Mouse (Mus musculus) MEL (cell line): ENCODE results near the gene Pah. TPM values are rescaled to one million over a fixed set of nuclear protein-coding genes. Genes with fewer than 3 reads are reported as not detected.

ENCODE experiments used
- DNase-seq: peaks from one replicate; pipeline ENCODE4 v3.0.0; 2011; ENCODE audit warnings: low read depth, low spot score
- H3K27ac ChIP-seq: 2 replicates; pipeline ENCODE4 v1.5.1; 2012; ENCODE audit warnings: low read depth, mild to moderate bottlenecking, control low read depth, low read length, moderate library complexity; ENCODE audit not compliant: control insufficient read depth
- H3K27me3 ChIP-seq, 2 experiments: fragments of 150-350 bp in 1 of 2; sonication (generic) in 1 of 2; 2 replicates each; pipeline ENCODE4 v1.6.1; 2012; ENCODE audit warnings: low read length in 2 of 2, mild to moderate bottlenecking in 2 of 2, improper control_type of control experiment in 1 of 2, moderate library complexity in 1 of 2; ENCODE audit not compliant: insufficient read depth in 2 of 2, control insufficient read depth in 1 of 2
- H3K36me3 ChIP-seq, 2 experiments: 2 replicates each; pipeline ENCODE4 v1.6.1; 2012 to 2014; ENCODE audit warnings: low read length in 2 of 2, improper control_type of control experiment in 1 of 2, inconsistent platforms in 1 of 2, mild to moderate bottlenecking in 1 of 2; ENCODE audit not compliant: insufficient read depth in 2 of 2, control insufficient read depth in 1 of 2
- H3K4me1 ChIP-seq, 2 experiments: fragments of 150-350 bp in 1 of 2; sonication (generic) in 1 of 2; 2 replicates each; pipeline ENCODE4 v1.6.1; 2012; ENCODE audit warnings: low read length in 2 of 2, improper control_type of control experiment in 1 of 2, mild to moderate bottlenecking in 1 of 2; ENCODE audit not compliant: insufficient read depth in 2 of 2, control insufficient read depth in 1 of 2
- H3K4me3 ChIP-seq, 2 experiments: fragments of 150-350 bp in 1 of 2; sonication (generic) in 1 of 2; 2 replicates each; pipeline ENCODE4 v1.5.1; 2012; ENCODE audit warnings: low read depth in 2 of 2, low read length in 2 of 2, mild to moderate bottlenecking in 2 of 2, moderate library complexity in 2 of 2, control low read depth in 1 of 2, improper control_type of control experiment in 1 of 2; ENCODE audit not compliant: control insufficient read depth in 1 of 2, insufficient read depth in 1 of 2
- H3K79me2 ChIP-seq: 2 replicates; pipeline ENCODE4 v1.6.1; 2012; ENCODE audit warnings: mild to moderate bottlenecking, low read length, moderate library complexity; ENCODE audit not compliant: control insufficient read depth, poor library complexity, insufficient read depth
- H3K9ac ChIP-seq: 2 replicates; pipeline ENCODE4 v1.6.1; 2012; ENCODE audit warnings: low read depth, mild to moderate bottlenecking, control low read depth, low read length, moderate library complexity; ENCODE audit not compliant: control insufficient read depth, poor library complexity, severe bottlenecking
- H3K9me3 ChIP-seq: fragments of 150-350 bp; sonication (generic); replicated peaks from 2 replicates; pipeline ENCODE4 v1.6.1; 2012; ENCODE audit warnings: mild to moderate bottlenecking, low read length, improper control_type of control experiment, moderate library complexity; ENCODE audit not compliant: insufficient read depth
- BHLHE40 ChIP-seq: IDR thresholded peaks from 2 replicates; pipeline ENCODE4 v1.6.1; 2012; ENCODE audit warnings: low read depth, mild to moderate bottlenecking, inconsistent platforms, low read length, improper control_type of control experiment, borderline replicate concordance
- CHD1 ChIP-seq: IDR thresholded peaks from 2 replicates; pipeline ENCODE4 v1.6.1; 2012; ENCODE audit warnings: low read depth, mild to moderate bottlenecking, inconsistent platforms, low read length, improper control_type of control experiment
- E2F4 ChIP-seq: IDR thresholded peaks from 2 replicates; pipeline ENCODE4 v1.6.1; 2011; ENCODE audit warnings: low read depth, low read length, improper control_type of control experiment, borderline replicate concordance
- ELF1 ChIP-seq: IDR thresholded peaks from 2 replicates; pipeline ENCODE4 v1.6.1; 2014; ENCODE audit warnings: low read depth, mild to moderate bottlenecking, inconsistent platforms, low read length, improper control_type of control experiment, moderate library complexity
- GATA1 ChIP-seq: IDR thresholded peaks from 2 replicates; pipeline ENCODE4 v1.6.1; 2011; ENCODE audit warnings: low read depth, low read length, improper control_type of control experiment
- MAZ ChIP-seq: IDR thresholded peaks from 2 replicates; pipeline ENCODE4 v1.6.1; 2012; ENCODE audit warnings: low read depth, mild to moderate bottlenecking, inconsistent platforms, low read length, improper control_type of control experiment
- MXI1 ChIP-seq: IDR thresholded peaks from 2 replicates; pipeline ENCODE4 v1.6.1; 2011; ENCODE audit warnings: mild to moderate bottlenecking, low read depth, low read length, improper control_type of control experiment
- MYB ChIP-seq: IDR thresholded peaks from 2 replicates; pipeline ENCODE4 v1.6.1; 2011; ENCODE audit warnings: mild to moderate bottlenecking, low read depth, low read length, improper control_type of control experiment
- NELFE ChIP-seq: IDR thresholded peaks from 2 replicates; pipeline ENCODE4 v1.6.1; 2011; ENCODE audit warnings: low read depth, low read length, improper control_type of control experiment
- NRF1 ChIP-seq: IDR thresholded peaks from 2 replicates; pipeline ENCODE4 v1.6.1; 2014; ENCODE audit warnings: low read depth, mild to moderate bottlenecking, inconsistent platforms, low read length, improper control_type of control experiment, moderate library complexity; ENCODE audit not compliant: poor library complexity, insufficient read depth, severe bottlenecking
- POLR2AphosphoS2 ChIP-seq: IDR thresholded peaks from 2 replicates; pipeline ENCODE4 v1.6.1; 2011; ENCODE audit warnings: low read length, improper control_type of control experiment
- RCOR1 ChIP-seq: IDR thresholded peaks from 2 replicates; pipeline ENCODE4 v1.6.1; 2012; ENCODE audit warnings: low read depth, mild to moderate bottlenecking, inconsistent platforms, low read length, improper control_type of control experiment
- SIN3A ChIP-seq: IDR thresholded peaks from 2 replicates; pipeline ENCODE4 v1.6.1; 2012; ENCODE audit warnings: low read length, improper control_type of control experiment, inconsistent platforms
- UBTF ChIP-seq: IDR thresholded peaks from 2 replicates; pipeline ENCODE4 v1.6.1; 2012; ENCODE audit warnings: low read depth, mild to moderate bottlenecking, inconsistent platforms, low read length, improper control_type of control experiment, moderate library complexity, borderline replicate concordance; ENCODE audit not compliant: insufficient read depth
- USF1 ChIP-seq: IDR thresholded peaks from 2 replicates; pipeline ENCODE4 v1.6.1; 2014; ENCODE audit warnings: low read depth, mild to moderate bottlenecking, inconsistent platforms, low read length, improper control_type of control experiment, moderate library complexity
- ZC3H11A ChIP-seq: IDR thresholded peaks from 2 replicates; pipeline ENCODE4 v1.6.1; 2012; ENCODE audit warnings: low read depth, mild to moderate bottlenecking, inconsistent platforms, low read length, improper control_type of control experiment
- ZNF384 ChIP-seq: IDR thresholded peaks from 2 replicates; pipeline ENCODE4 v1.6.1; 2012; ENCODE audit warnings: low read depth, mild to moderate bottlenecking, inconsistent platforms, low read length, improper control_type of control experiment
- polyA plus RNA-seq, 2 experiments: library from polyadenylated mRNA; stranded (reverse) in 1 of 2; unstranded in 1 of 2; fragments of >175 nt in 1 of 2; fragments of >200 nt in 1 of 2; gene quantifications; 2 replicates each; pipeline versions ENCODE4 v1.2.1 to v1.2.4; 2012; ENCODE audit warnings: low replicate concordance in 2 of 2, low read depth in 1 of 2; ENCODE audit not compliant: insufficient read length in 2 of 2, insufficient read depth in 1 of 2, missing spikeins in 1 of 2
- total RNA-seq: library from RNA; depleted of rRNA; stranded (reverse); fragments of 300-350 nt; gene quantifications from 2 replicates; pipeline ENCODE4 v1.2.3, GENCODE M21; 2012; rRNA removed

Pah gene
- total RNA-seq (not detected in 2 replicates), polyA plus RNA-seq (not detected)

DNA sequence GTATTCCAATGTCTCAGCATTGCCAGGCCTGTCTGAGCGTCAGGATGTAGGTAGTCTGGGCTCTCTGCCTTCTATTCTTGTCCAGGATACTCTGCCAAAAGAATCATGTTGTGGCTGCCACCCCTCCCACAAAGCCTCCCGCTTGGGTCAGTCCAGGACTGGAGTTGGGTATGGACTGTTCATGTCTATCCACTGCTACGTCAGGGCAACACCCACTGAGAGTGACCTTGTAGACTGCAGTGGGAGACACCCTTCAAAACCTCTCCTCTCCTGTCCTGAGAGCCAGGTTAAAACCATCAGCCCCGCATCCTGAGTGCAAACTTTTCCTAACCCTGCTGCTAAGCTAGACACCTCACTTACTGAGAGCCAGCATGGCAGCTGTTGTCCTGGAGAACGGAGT, at the start of gene Pah:
Gene Pah, plus strand, starts transcription at position 150 of the 400 bp plus-strand sequence.
- no peak within 1 kb of the TSS for H3K9ac ChIP-seq
- no peaks in the 10 kb centered on the region for H3K79me2 ChIP-seq
- DNase-seq: no peak
- TF ChIP-seq BHLHE40: no peak
- no peak for TF ChIP-seq E2F4
- TF ChIP-seq MAZ: no peak
- no peak for TF ChIP-seq ELF1
- no peaks in the 10 kb centered on the region for H3K9me3 ChIP-seq
- no peaks in the 10 kb centered on the region for H3K4me1 ChIP-seq
- H3K27ac ChIP-seq: no peak within 1 kb of the TSS
- no peaks in the 10 kb centered on the region for H3K36me3 ChIP-seq
- H3K4me3 ChIP-seq: no peak within 1 kb of the TSS
- H3K27me3 ChIP-seq: no peaks in the 10 kb centered on the region

- no peaks in the 10 kb centered on the region for H3K9me3 ChIP-seq
- H3K27me3 ChIP-seq: no peaks in the 10 kb centered on the region
- no peak overlapping the region for H3K27ac ChIP-seq
- TF ChIP-seq USF1 (no peak), MYB (no peak), BHLHE40 (no peak), GATA1 (no peak), ZC3H11A (no peak), NRF1 (no peak), UBTF (no peak), NELFE (no peak), POLR2AphosphoS2 (no peak)
- H3K9ac ChIP-seq: no peak overlapping the region
- no peak overlapping the region for H3K4me3 ChIP-seq
- DNase-seq: no peak
- H3K4me1 ChIP-seq: no peaks in the 10 kb centered on the region
- H3K36me3 ChIP-seq: no peaks in the 10 kb centered on the region
- H3K79me2 ChIP-seq: no peaks in the 10 kb centered on the region
These were observed 48.0 kb upstream of the Pah start for GRCm38 (mm10) chr10:87473475-87474131.

- Histone ChIP-seq H3K9ac (no peak overlapping the region), H3K36me3 (no peaks in the 10 kb centered on the region), H3K4me3 (no peak overlapping the region), H3K27me3 (no peaks in the 10 kb centered on the region), H3K27ac (no peak overlapping the region), H3K79me2 (no peaks in the 10 kb centered on the region), H3K9me3 (no peaks in the 10 kb centered on the region), H3K4me1 (no peaks in the 10 kb centered on the region)
- DNase-seq: no peak
- no peak for TF ChIP-seq USF1
- TF ChIP-seq ZNF384: no peak
- no peak for TF ChIP-seq SIN3A
- no peak for TF ChIP-seq MYB
- no peak for TF ChIP-seq ZC3H11A
- TF ChIP-seq NELFE: no peak
- no peak for TF ChIP-seq RCOR1
- no peak for TF ChIP-seq ELF1
- TF ChIP-seq E2F4: no peak
- no peak for TF ChIP-seq CHD1
- TF ChIP-seq MAZ: no peak
- TF ChIP-seq UBTF: no peak
- TF ChIP-seq MXI1: no peak
These were observed 46.6 kb upstream of the Pah start for GRCm38 (mm10) chr10:87474971-87475370.
